Mouse (Mus musculus) cerebellum, adult 9-10 months (tissue): ENCODE results near the gene Reg4.

Experiments used
- DNase-seq: peaks from one replicate; pipeline ENCODE4 v3.0.0; 2022

Gene Reg4

GRCm38 (mm10) chr3:98237240-98237639, 15.3 kb downstream of the Reg4 start:
- no peak for DNase-seq

GRCm38 (mm10) chr3:98238150-98238549, 16.2 kb downstream of the Reg4 start:
- no peak for DNase-seq

GRCm38 (mm10) chr3:98242051-98242450, 20.1 kb downstream of the Reg4 start:
- no peak for DNase-seq

GRCm38 (mm10) chr3:98242458-98243037, 20.6 kb downstream of the Reg4 start:
- no peak for DNase-seq

GRCm38 (mm10) chr3:98245892-98246291, 23.9 kb downstream of the Reg4 start:
- DNase-seq, result no peak

GRCm38 (mm10) chr3:98246985-98247751, 25.2 kb downstream of the Reg4 start:
- no peak for DNase-seq

GRCm38 (mm10) chr3:98249378-98249777, 27.4 kb downstream of the Reg4 start:
- DNase-seq, result no peak

- DNase-seq, result no peak
Observed at GRCm38 (mm10) chr3:98249833-98250448, 28.0 kb downstream of the Reg4 start.

GRCm38 (mm10) chr3:98254059-98254458, 32.1 kb downstream of the Reg4 start:
- no peak for DNase-seq

- no peak for DNase-seq
Observed at GRCm38 (mm10) chr3:98254656-98255583, 33.0 kb downstream of the Reg4 start.

GRCm38 (mm10) chr3:98258723-98259122, 36.8 kb downstream of the Reg4 start:
- no peak for DNase-seq

- DNase-seq, result peak; percentile 6
Observed at GRCm38 (mm10) chr3:98259271-98259751, 37.4 kb downstream of the Reg4 start.

- no peak for DNase-seq
Observed at GRCm38 (mm10) chr3:98260534-98260933, 38.6 kb downstream of the Reg4 start.

- DNase-seq, result no peak
Observed at GRCm38 (mm10) chr3:98261415-98261814, 39.5 kb downstream of the Reg4 start.

GRCm38 (mm10) chr3:98262133-98262532, 40.2 kb downstream of the Reg4 start:
- no peak for DNase-seq

- DNase-seq, result no peak
Observed at GRCm38 (mm10) chr3:98267249-98267651, 45.3 kb downstream of the Reg4 start.

- no peak for DNase-seq
Observed at GRCm38 (mm10) chr3:98273623-98274398, 51.9 kb downstream of the Reg4 start.

GRCm38 (mm10) chr3:98279682-98280081, 57.7 kb downstream of the Reg4 start:
- no peak for DNase-seq

GRCm38 (mm10) chr3:98280204-98280932, 58.4 kb downstream of the Reg4 start, which contains the start of gene Hmgcs2:
Gene Hmgcs2 (plus strand): TSS chr3:98280435.
- no peak for DNase-seq

GRCm38 (mm10) chr3:98280933-98281678, 59.1 kb downstream of the Reg4 start:
- peak; percentile 30 for DNase-seq
